In the genomic region with DNA sequence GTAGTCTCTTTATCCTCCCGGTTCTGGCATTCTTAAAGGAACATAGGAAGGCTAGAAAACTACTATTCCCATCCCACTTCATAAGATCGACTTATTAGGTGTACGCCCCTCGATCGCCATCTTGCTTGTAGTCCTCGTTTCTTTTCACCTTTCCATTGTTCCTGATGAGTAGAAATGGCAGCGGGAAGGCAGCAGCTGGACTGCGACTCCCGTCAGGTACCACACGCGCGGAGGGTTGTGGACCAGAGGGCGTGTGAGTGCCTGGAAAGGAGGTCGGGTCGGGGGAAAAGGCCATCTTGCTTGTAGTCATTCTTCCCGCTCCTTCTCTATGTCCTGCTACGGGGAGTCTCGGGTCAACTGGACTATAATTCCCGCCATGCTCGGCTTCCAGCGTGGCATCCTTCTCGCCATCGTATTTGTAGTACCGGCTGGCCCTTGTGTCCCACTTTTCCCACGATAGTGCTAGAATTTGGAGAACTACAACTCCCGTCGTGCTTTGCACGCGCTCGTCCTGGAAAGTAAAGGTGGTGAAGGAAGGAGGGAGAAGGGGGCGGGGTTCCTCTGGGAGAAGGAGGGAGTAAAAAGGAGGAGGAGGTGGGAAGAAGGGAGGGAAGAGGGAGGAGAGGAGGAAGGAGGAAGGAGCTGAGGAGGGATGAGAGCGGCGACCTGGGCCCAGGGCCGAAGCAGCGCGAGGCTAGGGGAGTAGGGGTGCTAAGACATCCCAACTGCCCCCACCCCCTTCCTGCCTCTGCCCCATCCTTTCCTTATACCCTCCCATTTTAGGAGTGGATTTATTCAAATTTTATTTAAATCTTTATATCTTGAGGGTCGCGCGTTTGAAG, we compare ENCODE assay signal across 8 mouse cellular contexts. TPM values are rescaled to one million over a fixed set of nuclear protein-coding genes. Genes with fewer than 3 reads are reported as not detected.
DNase-seq lines count a peak whose midpoint lies in the region; ATAC-seq and TF ChIP-seq lines count a peak whose summit lies in the region.

No protein-coding gene starts in this region.

- no peaks in the 10 kb centered on the region for H3K27me3 ChIP-seq in erythroblast, embryonic 14.5 days (ENCODE audit: control insufficient read depth)
- no peaks in the 10 kb centered on the region for H3K27me3 ChIP-seq in heart, embryonic 11.5 days (ENCODE audit: control insufficient read depth, insufficient read depth, low read length)
- H3K27me3 ChIP-seq in kidney, embryonic 16.5 days (ENCODE audit: insufficient read depth, low read length) = no peaks in the 10 kb centered on the region
- H3K27me3 ChIP-seq in liver, adult 2 months (ENCODE audit: control insufficient read depth, insufficient read depth, low read length) = no peaks in the 10 kb centered on the region
- no peaks in the 10 kb centered on the region for H3K27me3 ChIP-seq in myocyte (ENCODE audit: control insufficient read depth, insufficient read depth, insufficient read length)
- H3K27me3 ChIP-seq in stomach, embryonic 14.5 days (ENCODE audit: control insufficient read depth, insufficient read depth, low read length) = no peaks in the 10 kb centered on the region

- peak; percentile 71 to 75 for DNase-seq in B cell, adult 2 months
- DNase-seq in brain, embryonic 14.5 days (ENCODE audit: low read depth) = peak; percentile 100
- DNase-seq in liver, adult 2 months (ENCODE audit: extremely low read depth, low read depth, low spot score) = peak; percentile 100

- no peaks in the 10 kb centered on the region for H3K79me2 ChIP-seq in liver, adult 2 months (ENCODE audit: control insufficient read depth, insufficient read depth, low read length)
- no peaks in the 10 kb centered on the region for H3K79me2 ChIP-seq in myocyte (ENCODE audit: control insufficient read depth, insufficient read depth)

- H3K9ac ChIP-seq in heart, embryonic 11.5 days (ENCODE audit: low read depth, low read length) = peak overlapping the region; percentile 83
- peak overlapping the region; percentile 87 for H3K9ac ChIP-seq in kidney, embryonic 16.5 days (replicated peaks; ENCODE audit: low read length)
- H3K9ac ChIP-seq in liver, adult 2 months (ENCODE audit: low read depth, low read length) = peak overlapping the region; percentile 34; the same call in 1 of the 2 replicates
- peak overlapping the region; percentile 78 for H3K9ac ChIP-seq in stomach, embryonic 14.5 days (replicated peaks; ENCODE audit: low read depth, low read length)

- TF ChIP-seq POLR2A in brain, embryonic 14.5 days (IDR thresholded peaks at IDR 0.05; ENCODE audit: borderline replicate concordance, extremely low read depth, insufficient read depth, insufficient read length, poor library complexity, severe bottlenecking) = peak; percentile 76; the same call in 1 of the 2 replicates
- no peak for TF ChIP-seq POLR2A in liver, adult 2 months (IDR thresholded peaks at IDR 0.05; ENCODE audit: extremely low read depth, insufficient read depth, low read length)
- peak; percentile 85 for TF ChIP-seq POLR2A in myocyte (IDR thresholded peaks at IDR 0.05; ENCODE audit: insufficient read length, low read depth)

- peaks cover 21% of the 10 kb centered on the region for H3K36me3 ChIP-seq in erythroblast, embryonic 14.5 days (ENCODE audit: control insufficient read depth)
- peaks cover 13% of the 10 kb centered on the region for H3K36me3 ChIP-seq in heart, embryonic 11.5 days (ENCODE audit: control insufficient read depth, insufficient read depth, low read length)
- H3K36me3 ChIP-seq in kidney, embryonic 16.5 days (ENCODE audit: insufficient read depth, low read length) = peaks cover 29% of the 10 kb centered on the region
- H3K36me3 ChIP-seq in liver, adult 2 months (ENCODE audit: control insufficient read depth, insufficient read depth, low read length) = no peaks in the 10 kb centered on the region; the same call in 1 of the 2 replicates
- peaks cover 5% of the 10 kb centered on the region for H3K36me3 ChIP-seq in myocyte (ENCODE audit: control insufficient read depth, insufficient read depth)
- peaks cover 26% of the 10 kb centered on the region for H3K36me3 ChIP-seq in stomach, embryonic 14.5 days (ENCODE audit: control insufficient read depth, insufficient read depth, low read length)

- H3K4me3 ChIP-seq in erythroblast, embryonic 14.5 days (replicated peaks) = peak overlapping the region; percentile 83
- H3K4me3 ChIP-seq in heart, embryonic 11.5 days (ENCODE audit: low read depth, low read length) = peak overlapping the region; percentile 81
- H3K4me3 ChIP-seq in kidney, embryonic 16.5 days (ENCODE audit: low read length) = peak overlapping the region; percentile 84
- peak overlapping the region; percentile 69 for H3K4me3 ChIP-seq in liver, adult 2 months (ENCODE audit: insufficient read depth, low read depth, low read length)
- peak overlapping the region; percentile 47 for H3K4me3 ChIP-seq in myocyte
- H3K4me3 ChIP-seq in stomach, embryonic 14.5 days (ENCODE audit: low read depth, low read length) = peak overlapping the region; percentile 76

- H3K9me3 ChIP-seq in erythroblast, embryonic 14.5 days (ENCODE audit: control insufficient read depth, low read length) = no peaks in the 10 kb centered on the region; the same call in 1 of the 2 replicates
- no peaks in the 10 kb centered on the region for H3K9me3 ChIP-seq in heart, embryonic 11.5 days (replicated peaks; ENCODE audit: control insufficient read depth, low read length)
- H3K9me3 ChIP-seq in kidney, embryonic 16.5 days (ENCODE audit: low read length) = no peaks in the 10 kb centered on the region
- H3K9me3 ChIP-seq in stomach, embryonic 14.5 days (ENCODE audit: control insufficient read depth, low read depth, low read length) = no peaks in the 10 kb centered on the region

- peak overlapping the region; percentile 98 for H3K4me2 ChIP-seq in heart, embryonic 11.5 days
- H3K4me2 ChIP-seq in kidney, embryonic 16.5 days (replicated peaks; ENCODE audit: low read depth, low read length) = peak overlapping the region; percentile 76
- H3K4me2 ChIP-seq in myocyte (ENCODE audit: low read depth) = peak overlapping the region; percentile 99
- peak overlapping the region; percentile 48 for H3K4me2 ChIP-seq in stomach, embryonic 14.5 days (replicated peaks; ENCODE audit: low read depth, low read length)

- peak; percentile 71 for ATAC-seq in heart, embryonic 11.5 days (replicated peaks; ENCODE audit: insufficient number of reproducible peaks, low FRiP score, low TSS enrichment)
- peak; percentile 92 for ATAC-seq in kidney, embryonic 16.5 days (ENCODE audit: low FRiP score, low TSS enrichment)
- ATAC-seq in stomach, embryonic 14.5 days (ENCODE audit: insufficient number of reproducible peaks, insufficient read depth, low FRiP score, low read depth) = peak; percentile 86

- TF ChIP-seq CTCF in brain, embryonic 14.5 days (IDR thresholded peaks at IDR 0.05; ENCODE audit: borderline replicate concordance, extremely low read depth, insufficient read depth, insufficient read length) = no peak
- no peak for TF ChIP-seq CTCF in liver, adult 2 months (IDR thresholded peaks at IDR 0.05; ENCODE audit: low read depth, low read length)

- peak overlapping the region; percentile 90 for H3K27ac ChIP-seq in heart, embryonic 11.5 days (ENCODE audit: low read depth, low read length)
- peak overlapping the region; percentile 93 for H3K27ac ChIP-seq in kidney, embryonic 16.5 days (ENCODE audit: low read length)
- H3K27ac ChIP-seq in liver, adult 2 months (replicated peaks; ENCODE audit: insufficient read depth, low read depth, low read length) = peak overlapping the region; percentile 36; the same call in 1 of the 2 replicates
- peak overlapping the region; percentile 93 for H3K27ac ChIP-seq in stomach, embryonic 14.5 days (ENCODE audit: low read length)

- WGBS in heart, embryonic 11.5 days (ENCODE audit: insufficient replicate concordance) = under 1% methylated on average over 39 of the region's 39 CpGs
- WGBS in kidney, embryonic 16.5 days = 0% methylated on average over 37 of the region's 39 CpGs
- WGBS in liver, adult 2 months = under 1% methylated on average over 39 of the region's 39 CpGs
- WGBS in stomach, embryonic 14.5 days = under 1% methylated on average over 38 of the region's 39 CpGs

- peak overlapping the region; percentile 21 for H3ac ChIP-seq in myocyte (ENCODE audit: control insufficient read depth, insufficient read length)

- H3K4me1 ChIP-seq in erythroblast, embryonic 14.5 days (ENCODE audit: control insufficient read depth) = peaks cover 35% of the 10 kb centered on the region
- H3K4me1 ChIP-seq in heart, embryonic 11.5 days (ENCODE audit: control insufficient read depth, insufficient read depth, low read length) = peaks cover 11% of the 10 kb centered on the region; the same call in 1 of the 2 replicates
- peaks cover 14% of the 10 kb centered on the region for H3K4me1 ChIP-seq in kidney, embryonic 16.5 days (ENCODE audit: insufficient read depth, low read length)
- H3K4me1 ChIP-seq in liver, adult 2 months (ENCODE audit: control insufficient read depth, insufficient read depth, low read length) = peaks cover 2% of the 10 kb centered on the region; the same call in 1 of the 2 replicates
- peaks cover 11% of the 10 kb centered on the region; the same call in 1 of the 2 replicates for H3K4me1 ChIP-seq in stomach, embryonic 14.5 days (ENCODE audit: control insufficient read depth, insufficient read depth, low read length)

RNA-seq across cellular contexts. Expression of a gene that starts 1.5 kb away (rescaled TPM):
- 138 and 171 TPM in 2 replicates for polyA plus RNA-seq in brain, embryonic 14.5 days (2012; rRNA removed)
- polyA plus RNA-seq in erythroblast, embryonic 14.5 days (2012) = 8.2 and 9.9 TPM in 2 replicates
- polyA plus RNA-seq in heart, embryonic 11.5 days (2014; fragmentation: Nextera tagmentation; extraction: Ambion mirVana) = 2.5 and 3.3 TPM in 2 replicates
- polyA plus RNA-seq in kidney, embryonic 16.5 days (2015; fragmentation: Nextera tagmentation; extraction: Ambion mirVana) = 5.4 TPM in 2 replicates
- 1.9 and 2.4 TPM in 2 replicates for total RNA-seq in liver, adult 2 months (2014; rRNA removed)
- polyA plus RNA-seq in liver, adult 2 months (2012; rRNA removed) = 3.9 and 4.7 TPM in 2 replicates
- 11.9 TPM for polyA plus RNA-seq in myocyte (2012; fragmentation: generic; extraction: Trizol)
- polyA plus RNA-seq in stomach, embryonic 14.5 days (2014; fragmentation: Nextera tagmentation; extraction: Ambion mirVana) = 3.9 and 6.2 TPM in 2 replicates

RNA-seq across cellular contexts. Expression of a gene that starts 13.9 kb away (rescaled TPM):
- polyA plus RNA-seq in brain, embryonic 14.5 days (2012; rRNA removed) = not detected in 2 replicates
- 0.02 TPM in 1 of 2 replicates, not detected in the other for polyA plus RNA-seq in erythroblast, embryonic 14.5 days (2012)
- polyA plus RNA-seq in heart, embryonic 11.5 days (2014; fragmentation: Nextera tagmentation; extraction: Ambion mirVana) = 0.32 TPM in 1 of 2 replicates, not detected in the other
- 0.15 and 0.32 TPM in 2 replicates for polyA plus RNA-seq in kidney, embryonic 16.5 days (2015; fragmentation: Nextera tagmentation; extraction: Ambion mirVana)
- not detected in 2 replicates for total RNA-seq in liver, adult 2 months (2014; rRNA removed)
- polyA plus RNA-seq in liver, adult 2 months (2012; rRNA removed) = not detected in 2 replicates
- polyA plus RNA-seq in myocyte (2012; fragmentation: generic; extraction: Trizol) = 0.14 TPM
- 0.32 and 0.66 TPM in 2 replicates for polyA plus RNA-seq in stomach, embryonic 14.5 days (2014; fragmentation: Nextera tagmentation; extraction: Ambion mirVana)

RNA-seq across cellular contexts. Expression of a gene that starts 23.7 kb away (rescaled TPM):
- polyA plus RNA-seq in brain, embryonic 14.5 days (2012; rRNA removed) = 9.3 and 11.2 TPM in 2 replicates
- polyA plus RNA-seq in erythroblast, embryonic 14.5 days (2012) = 0.30 and 0.44 TPM in 2 replicates
- polyA plus RNA-seq in heart, embryonic 11.5 days (2014; fragmentation: Nextera tagmentation; extraction: Ambion mirVana) = 13.3 and 14.5 TPM in 2 replicates
- 31.2 and 34.8 TPM in 2 replicates for polyA plus RNA-seq in kidney, embryonic 16.5 days (2015; fragmentation: Nextera tagmentation; extraction: Ambion mirVana)
- total RNA-seq in liver, adult 2 months (2014; rRNA removed) = 10.2 and 14.7 TPM in 2 replicates
- 21.1 and 26.6 TPM in 2 replicates for polyA plus RNA-seq in liver, adult 2 months (2012; rRNA removed)
- polyA plus RNA-seq in myocyte (2012; fragmentation: generic; extraction: Trizol) = 16.3 TPM
- 19.6 and 24.8 TPM in 2 replicates for polyA plus RNA-seq in stomach, embryonic 14.5 days (2014; fragmentation: Nextera tagmentation; extraction: Ambion mirVana)

RNA-seq across cellular contexts. Expression of a gene that starts 30.6 kb away (rescaled TPM):
- 8.9 and 23.2 TPM in 2 replicates for polyA plus RNA-seq in brain, embryonic 14.5 days (2012; rRNA removed)
- polyA plus RNA-seq in erythroblast, embryonic 14.5 days (2012) = 4.7 and 6.0 TPM in 2 replicates
- 16.9 and 20.8 TPM in 2 replicates for polyA plus RNA-seq in heart, embryonic 11.5 days (2014; fragmentation: Nextera tagmentation; extraction: Ambion mirVana)
- polyA plus RNA-seq in kidney, embryonic 16.5 days (2015; fragmentation: Nextera tagmentation; extraction: Ambion mirVana) = 18.9 and 19.4 TPM in 2 replicates
- total RNA-seq in liver, adult 2 months (2014; rRNA removed) = 2.6 and 5.4 TPM in 2 replicates
- polyA plus RNA-seq in liver, adult 2 months (2012; rRNA removed) = 5.5 and 7.8 TPM in 2 replicates
- 13.7 TPM for polyA plus RNA-seq in myocyte (2012; fragmentation: generic; extraction: Trizol)
- 31.2 and 32.1 TPM in 2 replicates for polyA plus RNA-seq in stomach, embryonic 14.5 days (2014; fragmentation: Nextera tagmentation; extraction: Ambion mirVana)

RNA-seq across cellular contexts. Expression of a gene that starts 33.3 kb away (rescaled TPM):
- polyA plus RNA-seq in brain, embryonic 14.5 days (2012; rRNA removed) = 8.0 and 12.2 TPM in 2 replicates
- polyA plus RNA-seq in erythroblast, embryonic 14.5 days (2012) = 0.06 TPM in 1 of 2 replicates, not detected in the other
- 4.7 and 4.9 TPM in 2 replicates for polyA plus RNA-seq in heart, embryonic 11.5 days (2014; fragmentation: Nextera tagmentation; extraction: Ambion mirVana)
- 14.0 and 14.7 TPM in 2 replicates for polyA plus RNA-seq in kidney, embryonic 16.5 days (2015; fragmentation: Nextera tagmentation; extraction: Ambion mirVana)
- total RNA-seq in liver, adult 2 months (2014; rRNA removed) = 2.7 and 4.4 TPM in 2 replicates
- polyA plus RNA-seq in liver, adult 2 months (2012; rRNA removed) = 10.5 and 15.9 TPM in 2 replicates
- 8.9 TPM for polyA plus RNA-seq in myocyte (2012; fragmentation: generic; extraction: Trizol)
- 20.1 and 22.1 TPM in 2 replicates for polyA plus RNA-seq in stomach, embryonic 14.5 days (2014; fragmentation: Nextera tagmentation; extraction: Ambion mirVana)

Comparison
In these comparisons a context has a peak if more than half of its experiments do, and no peak if none do; other contexts are left out.
1. Peak in every context shown above with its lines: DNase-seq, ATAC-seq, H3K4me3 ChIP-seq and H3K27ac ChIP-seq.
2. H3K27ac ChIP-seq: peak in every context shown above with its lines; median percentile 93 in kidney, embryonic 16.5 days; 93 in stomach, embryonic 14.5 days; 90 in heart, embryonic 11.5 days; 36 in liver, adult 2 months.
3. H3K4me2 ChIP-seq: peak in every context shown above with its lines; median percentile 99 in myocyte; 98 in heart, embryonic 11.5 days; 76 in kidney, embryonic 16.5 days; 48 in stomach, embryonic 14.5 days.
4. H3K9ac ChIP-seq: peak in every context shown above with its lines; median percentile 87 in kidney, embryonic 16.5 days; 83 in heart, embryonic 11.5 days; 78 in stomach, embryonic 14.5 days; 34 in liver, adult 2 months.
5. RNA of a gene that starts 1.5 kb away (polyA plus RNA-seq): 138 to 171 TPM in brain, embryonic 14.5 days; 11.9 TPM in myocyte (single experiment), 8.2 to 9.9 TPM in erythroblast, embryonic 14.5 days, 3.9 to 6.2 TPM in stomach, embryonic 14.5 days, 5.4 TPM in kidney, embryonic 16.5 days, 3.9 to 4.7 TPM in liver, adult 2 months and 2.5 to 3.3 TPM in heart, embryonic 11.5 days; every median in the first group is over 10 times any median in the second.